Mouse (Mus musculus): ENCODE data around the gene Hnrnpul2. TPM values are rescaled to one million over a fixed set of nuclear protein-coding genes. Genes with fewer than 3 reads are reported as not detected.
"Not testable (repeated sequence)": the region's sequence is repeated elsewhere in the genome, so short reads cannot be mapped to it uniquely, and the experiment has no call there.

Gene Hnrnpul2
- total and polyA plus RNA-seq, 3 experiments: 17.8 to 81.6 (median 44.3) TPM

GRCm38 (mm10) chr19:8870381-8870780 is 50.6 kb downstream of the Hnrnpul2 start:
- peak overlapping the region; percentile 95 for H3K9ac ChIP-seq (ENCODE audit: insufficient read depth, low read depth)
- in situ Hi-C loops (cut with MboI; ENCODE audit: low pct_ligation_motif_present, low pct_unique_long_range_greater_than_20kb, low sequenced_read_pairs); H3K27ac ChIP-seq (ENCODE audit: insufficient read depth, low read depth); DNase-seq (ENCODE audit: extremely low read depth); H3K9me3 ChIP-seq (replicated peaks; ENCODE audit: low read length); H3K27me3 ChIP-seq (replicated peaks); dilution Hi-C loops (cut with MboI; ENCODE audit: extremely low pct_ligation_motif_present, extremely low pct_unique_long_range_greater_than_20kb, low sequenced_read_pairs): not testable (repeated sequence)
- H3K4me1 ChIP-seq (ENCODE audit: control insufficient read depth in 1 of 2, insufficient read depth in 2 of 2): peaks cover 2 to 16% of the 10 kb centered on the region in 2 experiments; a peak in 2 of 4 replicates
- peak overlapping the region; percentile 92; the same call in 1 of the 2 replicates for H3K4me2 ChIP-seq (ENCODE audit: insufficient read depth, low read depth, poor library complexity, severe bottlenecking)
- H3K4me3 ChIP-seq (replicated peaks in 1 of 3; ENCODE audit: low read depth in 2 of 3, low read length in 2 of 3, poor library complexity in 1 of 3): peak overlapping the region in 2 of 3 experiments; percentile 87 to 97
- H3K36me3 ChIP-seq (replicated peaks in 1 of 2; ENCODE audit: control insufficient read depth in 1 of 2, insufficient read depth in 1 of 2, low read length in 1 of 2): peaks cover 19 to 28% of the 10 kb centered on the region in 2 experiments
- H3K79me2 ChIP-seq (replicated peaks; ENCODE audit: control insufficient read depth, extremely low read depth, insufficient read depth, poor library complexity, severe bottlenecking): peaks cover 19% of the 10 kb centered on the region
- peak; percentile 40; the same call in 1 of the 2 replicates for TF ChIP-seq ZNF384 (IDR thresholded peaks at IDR 0.05; ENCODE audit: low read depth, low read length)

GRCm38 (mm10) chr19:8870838-8871237 is 51.0 kb downstream of the Hnrnpul2 start:
- Histone ChIP-seq H3K4me3 (replicated peaks in 1 of 3; ENCODE audit: low read depth in 2 of 3, low read length in 2 of 3, poor library complexity in 1 of 3) (peak overlapping the region; percentile 73 to 97 (median 87)), H3K9ac (ENCODE audit: insufficient read depth, low read depth) (peak overlapping the region; percentile 95), H3K79me2 (replicated peaks; ENCODE audit: control insufficient read depth, extremely low read depth, insufficient read depth, poor library complexity, severe bottlenecking) (peaks cover 19% of the 10 kb centered on the region), H3K4me2 (ENCODE audit: insufficient read depth, low read depth, poor library complexity, severe bottlenecking) (peak overlapping the region; percentile 92), H3K27ac (ENCODE audit: insufficient read depth, low read depth) (no peak overlapping the region), H3K36me3 (replicated peaks in 1 of 2; ENCODE audit: control insufficient read depth in 1 of 2, insufficient read depth in 1 of 2, low read length in 1 of 2) (peaks cover 21 to 31% of the 10 kb centered on the region in 2 experiments), H3K9me3 (replicated peaks; ENCODE audit: low read length) (no peaks in the 10 kb centered on the region), H3K27me3 (replicated peaks) (no peaks in the 10 kb centered on the region), H3K4me1 (ENCODE audit: control insufficient read depth in 1 of 2, insufficient read depth in 2 of 2) (peaks cover 2 to 16% of the 10 kb centered on the region in 2 experiments; a peak in 2 of 4 replicates)
- dilution Hi-C loops (cut with MboI; ENCODE audit: extremely low pct_ligation_motif_present, extremely low pct_unique_long_range_greater_than_20kb, low sequenced_read_pairs) (no loop called here), in situ Hi-C loops (cut with MboI; ENCODE audit: low pct_ligation_motif_present, low pct_unique_long_range_greater_than_20kb, low sequenced_read_pairs) (no loop called here)
- TF ChIP-seq BHLHE40 (IDR thresholded peaks at IDR 0.05; ENCODE audit: low read depth, low read length): no peak
- no peak for TF ChIP-seq KAT2A (IDR thresholded peaks at IDR 0.05; ENCODE audit: insufficient replicate concordance, low read length)
- TF ChIP-seq E2F4 (IDR thresholded peaks at IDR 0.05; ENCODE audit: insufficient replicate concordance, low read depth, low read length): no peak
- no peak for TF ChIP-seq POLR2A (IDR thresholded peaks at IDR 0.05; ENCODE audit: low read depth, low read length)
- TF ChIP-seq POLR2AphosphoS2 (IDR thresholded peaks at IDR 0.05; ENCODE audit: low read depth, low read length): no peak
- no peak for TF ChIP-seq ZMIZ1 (IDR thresholded peaks at IDR 0.05; ENCODE audit: low read depth, low read length)
- no peak for TF ChIP-seq USF1 (IDR thresholded peaks at IDR 0.05; ENCODE audit: low read depth, low read length)
- no peak for TF ChIP-seq NRF1 (IDR thresholded peaks at IDR 0.05; ENCODE audit: low read depth, low read length)
- no peak for TF ChIP-seq MXI1 (IDR thresholded peaks at IDR 0.05; ENCODE audit: low read depth, low read length)
- no peak for TF ChIP-seq MAZ (IDR thresholded peaks at IDR 0.05; ENCODE audit: low read depth, low read length)
- TF ChIP-seq ELF1 (IDR thresholded peaks at IDR 0.05; ENCODE audit: low read depth, low read length): no peak
- DNase-seq (ENCODE audit: extremely low read depth): no peak

All from CH12.LX (cell line).